Mouse (Mus musculus): ENCODE data around the gene Pigyl. TPM values are rescaled to one million over a fixed set of nuclear protein-coding genes. Genes with fewer than 3 reads are reported as not detected.

Gene Pigyl
- polyA plus RNA-seq, 1 experiment from 2014 or later = 63.2 TPM

DNA sequence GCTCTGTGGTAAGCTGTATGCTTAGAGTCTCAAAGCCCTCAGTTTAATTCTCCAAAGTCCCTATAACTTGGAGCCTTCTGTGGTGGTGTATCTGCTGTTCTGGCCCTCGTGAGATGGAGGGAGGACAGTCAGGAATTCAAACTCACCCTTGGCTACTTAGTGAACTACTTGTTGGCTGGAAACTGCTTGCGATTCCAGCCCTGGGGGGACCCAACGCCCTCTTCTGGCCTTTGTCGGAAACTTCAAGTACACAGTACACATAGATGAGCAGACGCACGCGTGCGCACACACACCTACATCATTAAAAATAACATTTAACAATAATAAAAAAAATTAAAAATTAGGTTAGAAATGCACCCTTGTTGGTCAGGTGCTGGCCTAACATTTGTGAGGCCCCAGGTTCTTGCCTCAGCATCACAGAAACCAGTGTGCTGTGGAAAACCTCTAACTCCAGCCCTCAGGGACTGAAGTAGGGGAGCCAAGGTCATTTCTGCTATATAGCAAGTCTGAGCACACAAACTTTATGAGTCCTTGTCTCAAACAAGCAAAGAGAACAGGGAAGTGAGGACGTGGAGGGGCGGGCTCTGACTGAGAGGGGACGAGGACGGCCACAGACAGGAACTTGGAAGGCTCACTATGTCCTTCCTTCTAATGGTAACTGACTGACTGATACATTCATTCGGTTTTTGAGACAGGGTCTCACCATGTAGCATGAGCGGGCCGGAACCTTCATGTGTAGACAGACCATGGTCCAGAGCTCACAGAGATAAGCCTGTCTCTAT, 31.2 kb upstream of the Pigyl start:
- ATAC-seq (ENCODE audit: low FRiP score, low read depth) = no peak
- no peak overlapping the region for H3K4me2 ChIP-seq (replicated peaks)
- 87% methylated on average over 15 of the region's 15 CpGs for WGBS

DNA sequence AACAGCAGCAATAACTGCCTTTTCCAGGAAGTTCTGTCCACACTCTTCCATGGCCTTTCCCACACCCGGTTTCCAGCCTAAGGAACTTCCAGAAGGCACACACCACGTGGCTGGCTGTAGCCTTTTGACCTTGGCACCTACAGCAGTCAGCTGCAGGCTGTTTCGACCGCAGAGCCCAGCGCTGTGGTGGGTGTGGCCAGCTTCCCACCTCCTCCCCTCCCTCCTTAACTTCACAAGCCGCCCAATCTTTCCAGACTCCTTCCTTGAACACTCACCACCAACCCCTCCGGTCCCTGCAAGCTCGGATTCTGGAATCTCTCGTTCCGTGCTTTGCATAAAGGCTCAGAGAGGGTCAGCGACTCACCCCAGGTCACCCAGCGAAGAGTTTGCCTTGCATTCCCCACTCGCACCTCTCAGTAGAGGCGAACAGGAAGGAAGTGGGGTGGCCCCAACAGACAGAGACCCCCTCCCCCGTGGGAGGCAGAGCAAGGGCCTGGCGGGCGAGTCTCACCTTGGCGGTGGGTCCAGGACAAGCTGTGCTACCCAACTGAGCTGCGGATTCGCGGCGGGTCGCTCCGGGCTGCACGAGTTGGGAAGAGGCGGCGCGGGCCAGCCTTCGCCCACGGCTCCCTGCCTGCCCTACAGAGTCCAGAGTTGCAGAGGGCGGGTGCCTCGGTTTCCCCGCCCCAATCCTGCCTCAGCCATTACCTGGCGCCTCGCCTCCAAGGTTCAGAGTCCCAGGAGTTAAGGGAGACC, 25.2 kb upstream of the Pigyl start:
- Histone ChIP-seq H3K27ac (no peak overlapping the region), H3K9me3 (no peaks in the 10 kb centered on the region)

More for the DNA sequence above, 31.2 kb upstream of the Pigyl start:
- no peak overlapping the region for H3K9ac ChIP-seq
- no peak overlapping the region for H3K4me3 ChIP-seq
- no peaks in the 10 kb centered on the region for H3K36me3 ChIP-seq
- peaks cover 6% of the 10 kb centered on the region; the same call in 1 of the 2 replicates for H3K27me3 ChIP-seq (replicated peaks)
- no peak overlapping the region for H3K27ac ChIP-seq
- H3K9me3 ChIP-seq = no peaks in the 10 kb centered on the region
- no peaks in the 10 kb centered on the region for H3K4me1 ChIP-seq

DNA sequence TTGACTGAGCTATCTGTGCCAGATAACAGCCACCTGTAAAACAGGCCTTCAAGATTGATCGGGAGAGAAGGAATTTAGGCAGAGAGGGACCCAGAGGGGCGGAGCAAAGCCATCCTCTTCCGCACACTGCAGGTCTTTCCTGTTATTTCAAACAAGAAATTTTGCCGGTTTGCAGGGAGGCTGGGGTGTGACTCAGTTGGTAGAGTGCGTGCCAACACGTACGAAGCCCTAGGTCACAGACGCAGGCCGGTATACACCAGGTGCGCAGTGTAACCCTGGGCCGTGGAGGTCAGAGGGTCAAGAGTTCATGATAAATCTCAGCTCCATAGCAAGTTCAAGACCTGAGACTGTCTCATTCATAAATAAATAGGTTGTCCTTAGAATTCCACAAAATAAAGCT, 24.4 kb upstream of the Pigyl start:
- Histone ChIP-seq H3K4me1 (peaks cover 13% of the 10 kb centered on the region; the same call in 1 of the 2 replicates), H3K36me3 (no peaks in the 10 kb centered on the region), H3K4me3 (no peak overlapping the region), H3K9ac (no peak overlapping the region), H3K4me2 (replicated peaks) (peak overlapping the region; percentile 50), H3K9me3 (no peaks in the 10 kb centered on the region), H3K27me3 (replicated peaks) (peaks cover 35% of the 10 kb centered on the region), H3K27ac (no peak overlapping the region)
- ATAC-seq (ENCODE audit: low FRiP score, low read depth) = no peak
- WGBS = 49% methylated on average over 11 of the region's 11 CpGs

More for the DNA sequence above, 25.2 kb upstream of the Pigyl start:
- Histone ChIP-seq H3K36me3 (no peaks in the 10 kb centered on the region), H3K4me2 (replicated peaks) (peak overlapping the region; percentile 50), H3K9ac (0 out of 2 replicates have a peak overlapping the region, but pooled peaks have one; percentile 42), H3K4me1 (peaks cover 6% of the 10 kb centered on the region; the same call in 1 of the 2 replicates), H3K4me3 (peak overlapping the region; percentile 11; the same call in 1 of the 2 replicates), H3K27me3 (replicated peaks) (peaks cover 30% of the 10 kb centered on the region)
- no peak for ATAC-seq (ENCODE audit: low FRiP score, low read depth)
- 2% methylated on average over 35 of the region's 35 CpGs for WGBS

DNA sequence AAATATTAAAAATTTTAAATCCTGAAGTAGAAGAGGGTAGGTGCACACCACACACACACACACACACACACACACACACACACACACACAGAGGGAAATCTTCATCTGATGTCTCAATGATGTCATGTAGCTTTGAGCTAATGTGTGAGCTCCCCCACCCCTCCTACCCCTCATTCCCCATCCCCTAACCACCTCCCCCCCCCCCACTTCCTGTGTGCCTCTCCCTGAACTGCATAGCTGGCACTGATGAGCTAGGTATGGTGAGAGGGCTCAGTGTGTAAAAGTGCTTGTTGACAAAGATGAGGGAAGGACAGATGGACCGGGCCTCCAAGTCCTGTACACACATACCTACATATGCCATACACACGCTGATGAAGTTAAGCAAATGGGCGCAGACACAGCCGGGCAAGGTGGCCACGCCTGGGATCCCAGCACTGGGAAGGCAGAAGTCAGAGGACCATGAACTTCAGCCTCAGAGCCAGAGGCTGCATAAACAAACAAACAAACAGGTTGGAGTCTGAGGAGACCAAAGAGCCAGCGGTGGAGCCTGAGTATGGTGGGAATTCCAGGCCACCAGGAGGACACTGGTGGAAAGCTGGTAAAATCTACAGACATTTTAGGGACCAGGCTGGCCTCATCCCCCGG, 22.3 kb upstream of the Pigyl start:
- H3K27me3 ChIP-seq (replicated peaks) = peaks cover 32% of the 10 kb centered on the region
- no peaks in the 10 kb centered on the region for H3K36me3 ChIP-seq
- no peak overlapping the region for H3K9ac ChIP-seq
- H3K4me2 ChIP-seq (replicated peaks) = no peak overlapping the region
- 87% methylated on average over 7 of the region's 7 CpGs for WGBS
- peaks cover 17% of the 10 kb centered on the region for H3K4me1 ChIP-seq
- no peak overlapping the region for H3K27ac ChIP-seq
- no peak for ATAC-seq (ENCODE audit: low FRiP score, low read depth)
- H3K9me3 ChIP-seq = no peaks in the 10 kb centered on the region
- no peak overlapping the region for H3K4me3 ChIP-seq

DNA sequence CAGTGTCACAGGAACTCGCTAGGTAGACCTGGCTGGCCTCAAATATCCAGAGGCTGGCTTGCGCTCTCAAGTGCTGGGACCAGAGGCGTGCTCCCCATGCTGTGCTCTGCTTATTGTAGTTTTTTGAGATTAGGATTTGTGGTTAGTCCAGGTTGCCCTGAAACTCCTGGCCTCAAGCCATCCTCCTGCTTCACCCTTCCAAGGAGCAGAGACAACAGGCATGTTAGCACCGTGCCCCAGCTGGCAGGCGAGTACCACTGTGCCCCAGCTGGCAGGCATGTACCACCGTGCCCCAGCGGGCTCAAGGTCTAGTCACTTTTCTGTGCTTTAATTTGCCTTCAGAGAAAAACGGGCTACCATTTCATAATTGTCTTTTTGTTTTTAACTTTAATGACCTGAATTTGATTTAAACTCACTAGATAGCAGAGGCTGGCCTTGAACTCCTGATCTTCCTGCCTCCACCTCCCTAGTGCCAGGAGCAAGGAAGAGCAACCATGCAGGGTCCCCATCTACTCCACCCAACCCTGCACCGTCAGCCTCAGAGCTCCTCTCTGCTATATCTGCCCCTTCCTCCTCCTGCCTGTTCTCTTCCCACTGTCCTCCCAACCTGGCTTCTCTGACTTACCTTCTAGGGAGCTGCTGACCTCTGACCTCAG, 21.5 kb upstream of the Pigyl start:
- WGBS = 77% methylated on average over 9 of the region's 9 CpGs
- peaks cover 17% of the 10 kb centered on the region for H3K4me1 ChIP-seq
- H3K27me3 ChIP-seq (replicated peaks) = peaks cover 32% of the 10 kb centered on the region
- no peaks in the 10 kb centered on the region for H3K9me3 ChIP-seq
- ATAC-seq (ENCODE audit: low FRiP score, low read depth) = no peak
- no peak overlapping the region for H3K4me3 ChIP-seq
- no peak overlapping the region for H3K27ac ChIP-seq
- no peaks in the 10 kb centered on the region for H3K36me3 ChIP-seq
- no peak overlapping the region for H3K9ac ChIP-seq
- H3K4me2 ChIP-seq (replicated peaks) = no peak overlapping the region

DNA sequence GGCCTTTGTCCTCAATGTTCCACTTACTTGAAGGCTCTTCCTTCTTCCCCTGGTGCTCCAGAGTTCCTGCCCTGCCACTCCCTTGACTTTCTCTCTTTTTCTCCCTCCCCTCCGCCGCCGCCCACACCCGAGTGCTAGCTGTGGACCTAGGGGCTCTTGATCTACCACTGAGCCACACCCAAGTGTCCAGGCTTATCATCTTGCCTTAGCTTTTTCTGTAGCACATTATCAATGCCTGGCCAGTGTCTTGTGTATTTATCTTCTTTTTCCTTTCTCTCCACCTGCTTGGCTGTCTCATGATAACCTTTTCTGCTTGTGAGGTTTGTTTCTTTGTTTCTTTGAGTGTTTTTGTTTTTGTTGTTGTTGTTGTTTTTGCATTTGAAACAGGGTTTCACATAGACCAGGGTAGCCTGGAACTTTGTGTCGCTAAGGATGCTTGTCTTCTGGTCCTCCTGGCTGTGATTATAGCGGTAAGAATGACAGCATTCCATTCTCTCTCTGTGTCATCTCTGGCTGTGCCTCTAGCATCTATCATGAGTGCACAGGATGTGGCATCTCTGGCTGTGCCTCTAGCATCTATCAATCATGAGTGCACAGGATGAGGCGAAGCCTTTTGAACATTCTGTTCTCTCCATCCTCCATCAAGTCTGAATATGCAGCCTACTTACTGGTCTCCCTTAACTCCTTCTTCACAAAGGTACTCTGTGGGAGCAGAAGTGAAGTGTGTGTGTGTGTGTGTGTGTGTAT, 20.8 kb upstream of the Pigyl start, which contains the start of gene Acp5:
Acp5 (minus strand) TSS at position 68 of the 747 bp plus-strand sequence.
- ATAC-seq (ENCODE audit: low FRiP score, low read depth) = no peak
- Histone ChIP-seq H3K4me2 (replicated peaks) (peak within 1 kb of the TSS; percentile 41; the same call in 1 of the 2 replicates), H3K9me3 (no peaks in the 10 kb centered on the region), H3K4me1 (peaks cover 17% of the 10 kb centered on the region), H3K27me3 (replicated peaks) (peaks cover 29% of the 10 kb centered on the region), H3K27ac (no peak within 1 kb of the TSS), H3K9ac (no peak within 1 kb of the TSS), H3K36me3 (no peaks in the 10 kb centered on the region), H3K4me3 (no peak within 1 kb of the TSS)
- 66% methylated on average over 7 of the region's 7 CpGs for WGBS

DNA sequence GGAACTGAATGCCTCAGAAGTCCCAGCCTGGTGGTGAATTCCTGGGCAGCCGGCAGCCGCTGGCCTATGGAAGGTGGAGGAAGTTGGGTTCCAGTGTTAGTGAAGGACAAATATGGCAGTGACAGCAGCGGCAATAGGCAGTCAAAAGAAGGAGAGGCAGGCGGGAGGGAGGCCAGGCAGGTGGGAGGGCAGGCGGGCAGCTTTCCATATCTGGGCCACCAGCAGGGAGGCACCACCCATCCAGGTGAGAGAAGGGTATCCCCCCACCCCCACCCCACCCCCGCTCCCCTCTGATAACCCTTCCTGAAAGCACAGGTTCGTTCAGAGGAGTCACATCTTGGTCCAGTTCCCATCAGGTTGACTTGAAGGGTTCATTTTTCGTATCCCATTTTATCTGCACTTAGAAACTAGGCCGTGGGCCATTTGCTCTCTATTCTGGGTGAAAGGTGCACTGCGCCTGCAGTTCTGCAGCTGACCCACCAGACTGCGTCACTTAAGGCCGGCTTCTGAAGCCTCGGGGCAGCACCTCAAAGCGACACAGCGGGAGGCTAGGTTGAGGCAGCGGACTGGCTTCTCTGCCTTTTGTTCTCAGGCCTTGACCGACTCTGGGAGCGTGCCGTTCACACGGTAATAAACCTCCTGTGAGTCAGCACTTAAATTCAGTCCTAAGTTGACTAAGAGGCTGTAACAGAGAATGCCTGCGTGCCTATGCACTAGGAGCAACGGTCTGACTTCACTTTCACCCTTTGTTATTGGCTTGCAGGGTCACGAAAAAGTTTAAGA, 19.7 kb upstream of the Pigyl start:
- H3K9ac ChIP-seq = no peak overlapping the region

DNA sequence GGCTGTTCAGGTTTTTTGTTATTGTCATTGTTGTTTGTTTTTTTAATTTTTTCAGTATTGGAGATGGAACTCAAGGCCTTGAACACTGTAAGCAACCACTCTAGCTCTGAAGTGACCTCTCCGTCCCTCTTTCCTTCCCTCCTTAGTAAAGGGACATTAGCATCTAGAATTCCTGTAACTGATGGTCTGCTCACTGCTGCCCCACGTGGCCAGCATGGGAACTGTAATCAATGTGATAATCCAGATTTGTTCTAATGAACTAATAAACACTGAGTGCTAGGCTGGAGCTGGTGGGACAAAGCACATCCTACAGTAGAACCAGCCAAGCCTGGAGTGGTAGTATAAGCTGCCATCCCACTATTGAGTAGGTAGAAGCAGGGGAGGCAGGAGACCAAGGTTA, 18.2 kb upstream of the Pigyl start:
- Histone ChIP-seq H3K9me3 (no peaks in the 10 kb centered on the region), H3K4me1 (peaks cover 12% of the 10 kb centered on the region), H3K36me3 (no peaks in the 10 kb centered on the region), H3K4me2 (replicated peaks) (no peak overlapping the region), H3K27ac (no peak overlapping the region), H3K9ac (no peak overlapping the region), H3K4me3 (no peak overlapping the region), H3K27me3 (replicated peaks) (0 out of 2 replicates have a peak, but pooled peaks cover 5% of the 10 kb centered on the region)
- 20% methylated on average over 2 of the region's 2 CpGs for WGBS
- ATAC-seq (ENCODE audit: low FRiP score, low read depth) = no peak

More for the DNA sequence above, 19.7 kb upstream of the Pigyl start:
- H3K9me3 ChIP-seq = no peaks in the 10 kb centered on the region
- H3K4me2 ChIP-seq (replicated peaks) = peak overlapping the region; percentile 41
- H3K27ac ChIP-seq = no peak overlapping the region
- 5% methylated on average over 23 of the region's 23 CpGs for WGBS
- peaks cover 19% of the 10 kb centered on the region for H3K27me3 ChIP-seq (replicated peaks)
- H3K36me3 ChIP-seq = no peaks in the 10 kb centered on the region
- peaks cover 12% of the 10 kb centered on the region for H3K4me1 ChIP-seq
- no peak overlapping the region; the same call in 1 of the 2 replicates for H3K4me3 ChIP-seq
- peak; percentile 54; the same call in 1 of the 2 replicates for ATAC-seq (ENCODE audit: low FRiP score, low read depth)

DNA sequence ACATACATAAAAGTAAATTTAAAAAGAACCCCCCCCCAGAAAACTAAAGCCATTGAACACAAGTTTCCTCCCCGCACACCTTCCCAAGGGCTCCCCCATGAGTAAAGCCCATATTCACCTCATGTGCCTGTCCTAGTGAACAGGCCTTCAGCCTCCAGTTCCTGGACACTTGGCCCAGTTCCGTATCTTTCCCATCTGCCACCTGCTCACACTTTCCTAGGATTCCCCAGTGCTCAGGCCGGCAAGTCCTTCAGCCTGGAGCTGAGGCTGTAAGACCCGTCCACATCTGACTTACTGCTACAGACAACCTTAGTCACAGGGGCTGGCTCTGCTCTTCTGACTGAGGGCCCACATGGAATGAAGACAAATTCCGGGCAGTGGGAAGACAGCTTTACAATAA, 16.9 kb upstream of the Pigyl start:
- Histone ChIP-seq H3K9me3 (no peaks in the 10 kb centered on the region), H3K36me3 (no peaks in the 10 kb centered on the region), H3K4me2 (replicated peaks) (no peak overlapping the region), H3K27ac (no peak overlapping the region), H3K27me3 (replicated peaks) (0 out of 2 replicates have a peak, but pooled peaks cover 5% of the 10 kb centered on the region), H3K4me1 (peaks cover 12% of the 10 kb centered on the region), H3K4me3 (no peak overlapping the region), H3K9ac (no peak overlapping the region)
- ATAC-seq (ENCODE audit: low FRiP score, low read depth) = no peak
- 89% methylated on average over 5 of the region's 5 CpGs for WGBS

DNA sequence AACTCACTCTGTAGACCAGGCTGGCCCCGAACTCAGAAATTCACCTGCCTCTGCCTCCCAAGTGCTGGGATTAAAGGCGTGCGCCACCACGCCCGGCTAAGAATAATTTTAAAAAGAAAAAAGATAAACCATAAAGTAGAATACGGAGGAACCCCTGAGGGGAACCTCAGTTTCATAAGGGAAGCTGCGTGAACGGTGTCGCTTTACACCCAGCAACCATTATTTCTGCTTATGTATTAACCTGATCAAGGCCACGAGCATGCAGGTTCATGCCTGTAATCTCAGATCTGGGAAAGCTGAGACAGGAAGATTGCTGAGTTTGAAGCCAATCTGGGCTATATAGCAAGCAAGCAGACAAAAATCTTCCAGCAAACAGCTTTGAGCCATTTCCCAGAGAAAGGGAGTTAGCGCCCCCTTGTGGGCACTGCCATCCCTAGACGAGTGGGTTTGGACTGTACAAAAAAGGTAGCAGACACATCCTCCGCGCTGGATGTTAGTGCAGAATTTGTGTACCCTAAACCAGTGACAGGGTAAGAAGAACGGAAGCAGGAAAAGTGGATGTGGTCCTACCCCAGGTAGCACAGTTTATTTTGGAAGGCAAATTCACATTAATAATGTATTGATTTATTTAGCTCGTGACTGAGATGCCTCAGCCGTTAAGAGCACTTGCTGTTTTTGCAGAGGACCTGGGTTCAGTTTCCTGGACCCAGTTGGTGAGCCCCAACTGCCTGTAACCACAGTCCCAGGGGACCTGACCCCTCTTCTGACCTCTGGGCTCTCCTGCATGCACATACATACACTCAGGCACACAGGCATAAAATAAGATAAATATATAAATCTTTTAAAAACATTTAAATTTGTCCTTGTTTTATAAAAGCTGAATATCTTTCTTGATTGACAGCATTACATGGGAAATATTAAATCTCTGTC, 13.3 kb upstream of the Pigyl start:
- no peak overlapping the region for H3K4me2 ChIP-seq (replicated peaks)
- no peaks in the 10 kb centered on the region for H3K36me3 ChIP-seq
- H3K4me1 ChIP-seq = no peaks in the 10 kb centered on the region
- H3K27me3 ChIP-seq (replicated peaks) = no peaks in the 10 kb centered on the region
- no peak overlapping the region for H3K27ac ChIP-seq
- WGBS = 58% methylated on average over 17 of the region's 17 CpGs
- H3K4me3 ChIP-seq = no peak overlapping the region
- no peak overlapping the region for H3K9ac ChIP-seq
- H3K9me3 ChIP-seq = no peaks in the 10 kb centered on the region
- ATAC-seq (ENCODE audit: low FRiP score, low read depth) = peak; percentile 65; the same call in 1 of the 2 replicates

Measured in neural tube, embryonic 12.5 days (tissue).